Comparison of ENCODE assay signal across 8 mouse cellular contexts in the genomic region with DNA sequence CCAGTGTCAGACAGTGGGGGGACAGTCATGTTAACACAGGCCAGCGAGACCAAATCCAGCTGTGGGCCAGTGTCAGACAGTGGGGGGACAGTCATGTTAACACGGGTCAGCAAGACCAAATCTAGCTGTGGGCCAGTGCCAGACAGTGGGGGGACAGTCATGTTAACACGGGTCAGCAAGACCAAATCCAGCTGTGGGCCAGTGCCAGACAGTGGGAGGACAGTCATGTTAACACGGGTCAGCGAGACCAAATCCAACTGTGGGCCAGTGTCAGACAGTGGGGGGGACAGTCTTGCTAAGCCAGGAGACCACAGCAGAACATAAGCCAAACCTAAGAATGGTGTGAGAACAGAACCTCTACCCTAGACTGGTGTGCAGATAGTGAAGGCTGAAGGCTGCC. TPM values are rescaled to one million over a fixed set of nuclear protein-coding genes. Genes with fewer than 3 reads are reported as not detected.
A peak's percentile ranks its signal among the peaks of the same experiment; 100 is the strongest.
DNase-seq lines count a peak whose midpoint lies in the region; ATAC-seq and TF ChIP-seq lines count a peak whose summit lies in the region.
"Not testable (repeated sequence)": the region's sequence is repeated elsewhere in the genome, so short reads cannot be mapped to it uniquely, and the experiment has no call there.

No protein-coding gene starts in this region.

- not testable (repeated sequence) for H3K79me2 ChIP-seq in CH12.LX (replicated peaks; ENCODE audit: control insufficient read depth, extremely low read depth, insufficient read depth, poor library complexity, severe bottlenecking)

- in situ Hi-C loops in CH12.LX (cut with MboI; ENCODE audit: low pct_ligation_motif_present, low pct_unique_long_range_greater_than_20kb, low sequenced_read_pairs) = not testable (repeated sequence)

- WGBS in forebrain, embryonic 11.5 days = 86% methylated on average over 5 of the region's 5 CpGs
- 56% methylated on average over 5 of the region's 5 CpGs for WGBS in heart, embryonic 16.5 days
- WGBS in intestine, embryonic 15.5 days = 68% methylated on average over 5 of the region's 5 CpGs
- 59% methylated on average over 5 of the region's 5 CpGs for WGBS in liver, embryonic 13.5 days (ENCODE audit: insufficient replicate concordance)
- whole genome bisulfite sequencing in midbrain, embryonic 10.5 days = 83% methylated on average over 5 of the region's 5 CpGs
- WGBS in stomach, embryonic 16.5 days = 48% methylated on average over 5 of the region's 5 CpGs

- H3K27ac ChIP-seq in CH12.LX (ENCODE audit: insufficient read depth, low read depth); forebrain, embryonic 11.5 days (ENCODE audit: low read depth, low read length): not testable (repeated sequence)
- H3K27ac ChIP-seq in heart, embryonic 16.5 days (ENCODE audit: low read length) = peak overlapping the region; percentile 88
- peak overlapping the region; percentile 74 for H3K27ac ChIP-seq in intestine, embryonic 15.5 days
- H3K27ac ChIP-seq in liver, embryonic 13.5 days = peak overlapping the region; percentile 59
- peak overlapping the region; percentile 38; the same call in 1 of the 2 replicates for H3K27ac ChIP-seq in midbrain, embryonic 10.5 days (replicated peaks)
- peak overlapping the region; percentile 28 for H3K27ac ChIP-seq in stomach, embryonic 16.5 days (ENCODE audit: low read length)

- not testable (repeated sequence) for H3K4me2 ChIP-seq in CH12.LX (ENCODE audit: insufficient read depth, low read depth, poor library complexity, severe bottlenecking); forebrain, embryonic 11.5 days (ENCODE audit: low read depth, low read length, severe bottlenecking); heart, embryonic 16.5 days (ENCODE audit: low read depth, low read length); intestine, embryonic 15.5 days (replicated peaks); liver, embryonic 13.5 days; stomach, embryonic 16.5 days (ENCODE audit: low read depth, low read length)

- not testable (repeated sequence) for H3K4me3 ChIP-seq in CH12.LX (replicated peaks in 1 of 3; ENCODE audit: low read depth in 2 of 3, low read length in 2 of 3, poor library complexity in 1 of 3); forebrain, embryonic 11.5 days (ENCODE audit: low read depth, low read length); heart, embryonic 16.5 days (ENCODE audit: low read length); intestine, embryonic 15.5 days (replicated peaks); liver, embryonic 13.5 days (replicated peaks); midbrain, embryonic 10.5 days; stomach, embryonic 16.5 days (replicated peaks; ENCODE audit: low read length)

- TF ChIP-seq EP300 in CH12.LX (IDR thresholded peaks at IDR 0.05; ENCODE audit: low read length) = not testable (repeated sequence)

- not testable (repeated sequence) for DNase-seq in CH12.LX (ENCODE audit: extremely low read depth); liver, embryonic 13.5 days; midbrain, embryonic 10.5 days (ENCODE audit: low spot score)
- peak; percentile 46 for DNase-seq in forebrain, embryonic 11.5 days (ENCODE audit: low spot score)
- peak; percentile 63 to 70 for DNase-seq in kidney, postnatal 4 days

- peaks cover 28 to 83% of the 10 kb centered on the region in 2 experiments for H3K4me1 ChIP-seq in CH12.LX (ENCODE audit: control insufficient read depth in 1 of 2, insufficient read depth in 2 of 2)
- not testable (repeated sequence) for H3K4me1 ChIP-seq in forebrain, embryonic 11.5 days (replicated peaks; ENCODE audit: control insufficient read depth, insufficient read depth, low read length)
- peaks cover 43% of the 10 kb centered on the region for H3K4me1 ChIP-seq in heart, embryonic 16.5 days (ENCODE audit: control insufficient read depth, insufficient read depth, low read length)
- H3K4me1 ChIP-seq in intestine, embryonic 15.5 days (replicated peaks) = peaks cover 14% of the 10 kb centered on the region
- peaks cover 69% of the 10 kb centered on the region for H3K4me1 ChIP-seq in liver, embryonic 13.5 days (replicated peaks)
- H3K4me1 ChIP-seq in midbrain, embryonic 10.5 days = peaks cover 32% of the 10 kb centered on the region
- peaks cover 27% of the 10 kb centered on the region; the same call in 1 of the 2 replicates for H3K4me1 ChIP-seq in stomach, embryonic 16.5 days (ENCODE audit: control insufficient read depth, insufficient read depth, low read length)

- not testable (repeated sequence) for H3K9me3 ChIP-seq in CH12.LX (replicated peaks; ENCODE audit: low read length); forebrain, embryonic 11.5 days (ENCODE audit: control insufficient read depth, low read length); heart, embryonic 16.5 days (replicated peaks; ENCODE audit: control insufficient read depth, low read length); intestine, embryonic 15.5 days; liver, embryonic 13.5 days (replicated peaks); midbrain, embryonic 10.5 days (replicated peaks); stomach, embryonic 16.5 days (replicated peaks; ENCODE audit: control insufficient read depth, low read length)

- not testable (repeated sequence) for H3K27me3 ChIP-seq in CH12.LX (replicated peaks); forebrain, embryonic 11.5 days (ENCODE audit: control insufficient read depth, insufficient read depth, low read length); heart, embryonic 16.5 days (ENCODE audit: control insufficient read depth, insufficient read depth, low read length); intestine, embryonic 15.5 days (replicated peaks); liver, embryonic 13.5 days; midbrain, embryonic 10.5 days (ENCODE audit: low read depth, poor library complexity, severe bottlenecking); stomach, embryonic 16.5 days (ENCODE audit: control insufficient read depth, insufficient read depth, low read length)

- not testable (repeated sequence) for ATAC-seq in forebrain, embryonic 11.5 days (replicated peaks; ENCODE audit: low FRiP score); intestine, embryonic 15.5 days; stomach, embryonic 16.5 days (ENCODE audit: insufficient read depth, low FRiP score)
- ATAC-seq in heart, embryonic 16.5 days (replicated peaks; ENCODE audit: extremely low read depth, insufficient read depth, low FRiP score) = 0 out of 2 replicates have a peak, but pooled peaks have one; percentile 7
- ATAC-seq in liver, embryonic 13.5 days (ENCODE audit: low read depth) = 0 out of 2 replicates have a peak, but pooled peaks have one; percentile 4

- not testable (repeated sequence) for TF ChIP-seq CTCF in CH12.LX (conservative IDR thresholded peaks at IDR 0.05 in 1 of 2, IDR thresholded peaks at IDR 0.05 in 1 of 2; ENCODE audit: low read depth in 2 of 2, low read length in 2 of 2)

- dilution Hi-C loops in CH12.LX (cut with MboI; ENCODE audit: extremely low pct_ligation_motif_present, extremely low pct_unique_long_range_greater_than_20kb, low sequenced_read_pairs) = not testable (repeated sequence)

- TF ChIP-seq RAD21 in CH12.LX (IDR thresholded peaks at IDR 0.05; ENCODE audit: low read depth, low read length) = not testable (repeated sequence)

- H3K9ac ChIP-seq in CH12.LX (ENCODE audit: insufficient read depth, low read depth) = 0 out of 2 replicates have a peak overlapping the region, but pooled peaks have one; percentile 23
- not testable (repeated sequence) for H3K9ac ChIP-seq in forebrain, embryonic 11.5 days (ENCODE audit: low read length); intestine, embryonic 15.5 days; liver, embryonic 13.5 days; stomach, embryonic 16.5 days (ENCODE audit: low read length)
- peak overlapping the region; percentile 52; the same call in 1 of the 2 replicates for H3K9ac ChIP-seq in heart, embryonic 16.5 days (ENCODE audit: low read length)

- peaks cover 16 to 54% of the 10 kb centered on the region in 2 experiments for H3K36me3 ChIP-seq in CH12.LX (replicated peaks in 1 of 2; ENCODE audit: control insufficient read depth in 1 of 2, insufficient read depth in 1 of 2, low read length in 1 of 2)
- not testable (repeated sequence) for H3K36me3 ChIP-seq in forebrain, embryonic 11.5 days (ENCODE audit: control insufficient read depth, insufficient read depth, low read length); intestine, embryonic 15.5 days; stomach, embryonic 16.5 days (ENCODE audit: control insufficient read depth, insufficient read depth, low read length)
- H3K36me3 ChIP-seq in heart, embryonic 16.5 days (ENCODE audit: control insufficient read depth, insufficient read depth) = peaks cover 11% of the 10 kb centered on the region
- H3K36me3 ChIP-seq in liver, embryonic 13.5 days = peaks cover 19% of the 10 kb centered on the region
- H3K36me3 ChIP-seq in midbrain, embryonic 10.5 days = peaks cover 62% of the 10 kb centered on the region

- TF ChIP-seq POLR2A in CH12.LX (IDR thresholded peaks at IDR 0.05; ENCODE audit: low read depth, low read length) = not testable (repeated sequence)

RNA-seq across cellular contexts. Expression of gene Bicd2, which starts 29.5 kb away (rescaled TPM):
- total RNA-seq in CH12.LX (2012; rRNA removed) (21.0 and 21.3 TPM in 2 replicates), CH12.LX (2014; rRNA removed) (16.9 and 18.0 TPM in 2 replicates)
- polyA plus RNA-seq in CH12.LX (2012; ENCODE audit: insufficient read length, low read depth) = 26.5 and 27.0 TPM in 2 replicates
- 35.7 and 38.5 TPM in 2 replicates for polyA plus RNA-seq in forebrain, embryonic 11.5 days (2014; fragmentation: Nextera tagmentation; extraction: Ambion mirVana)
- 55.9 and 59.8 TPM in 2 replicates for polyA plus RNA-seq in heart, embryonic 16.5 days (2015; fragmentation: Nextera tagmentation; extraction: Ambion mirVana)
- polyA plus RNA-seq in intestine, embryonic 15.5 days (2015; fragmentation: Nextera tagmentation; extraction: Ambion mirVana) = 19.1 and 19.5 TPM in 2 replicates
- 9.0 and 10.5 TPM in 2 replicates for polyA plus RNA-seq in liver, embryonic 13.5 days (2015; fragmentation: Nextera tagmentation; extraction: Ambion mirVana)
- polyA plus RNA-seq in midbrain, embryonic 10.5 days (2016; fragmentation: Nextera tagmentation; extraction: Ambion mirVana) = 29.7 and 33.9 TPM in 2 replicates
- polyA plus RNA-seq in stomach, embryonic 16.5 days (2015; fragmentation: Nextera tagmentation; extraction: Ambion mirVana) = 26.5 and 26.7 TPM in 2 replicates

RNA-seq across cellular contexts. Expression of gene Ippk, which starts 50.1 kb away (rescaled TPM):
- 8.7 and 11.4 TPM in 2 replicates for total RNA-seq in CH12.LX (2012; rRNA removed)
- 21.5 and 23.6 TPM in 2 replicates for total RNA-seq in CH12.LX (2014; rRNA removed)
- polyA plus RNA-seq in CH12.LX (2012; ENCODE audit: insufficient read length, low read depth) = 9.0 and 10.3 TPM in 2 replicates
- 16.6 and 16.9 TPM in 2 replicates for polyA plus RNA-seq in forebrain, embryonic 11.5 days (2014; fragmentation: Nextera tagmentation; extraction: Ambion mirVana)
- 11.1 and 11.8 TPM in 2 replicates for polyA plus RNA-seq in heart, embryonic 16.5 days (2015; fragmentation: Nextera tagmentation; extraction: Ambion mirVana)
- polyA plus RNA-seq in intestine, embryonic 15.5 days (2015; fragmentation: Nextera tagmentation; extraction: Ambion mirVana) = 19.1 and 19.7 TPM in 2 replicates
- polyA plus RNA-seq in liver, embryonic 13.5 days (2015; fragmentation: Nextera tagmentation; extraction: Ambion mirVana) = 10.1 and 11.7 TPM in 2 replicates
- 18.5 and 20.3 TPM in 2 replicates for polyA plus RNA-seq in midbrain, embryonic 10.5 days (2016; fragmentation: Nextera tagmentation; extraction: Ambion mirVana)
- polyA plus RNA-seq in stomach, embryonic 16.5 days (2015; fragmentation: Nextera tagmentation; extraction: Ambion mirVana) = 20.0 and 20.8 TPM in 2 replicates

RNA-seq across cellular contexts. Expression of gene Fgd3, which starts 50.8 kb away (rescaled TPM):
- total RNA-seq in CH12.LX (2012; rRNA removed) (13.6 and 16.1 TPM in 2 replicates), CH12.LX (2014; rRNA removed) (8.7 and 9.5 TPM in 2 replicates)
- 14.5 and 15.9 TPM in 2 replicates for polyA plus RNA-seq in CH12.LX (2012; ENCODE audit: insufficient read length, low read depth)
- polyA plus RNA-seq in forebrain, embryonic 11.5 days (2014; fragmentation: Nextera tagmentation; extraction: Ambion mirVana) = 1.7 and 2.1 TPM in 2 replicates
- 0.22 and 0.29 TPM in 2 replicates for polyA plus RNA-seq in heart, embryonic 16.5 days (2015; fragmentation: Nextera tagmentation; extraction: Ambion mirVana)
- 0.94 and 0.95 TPM in 2 replicates for polyA plus RNA-seq in intestine, embryonic 15.5 days (2015; fragmentation: Nextera tagmentation; extraction: Ambion mirVana)
- 0.37 and 0.39 TPM in 2 replicates for polyA plus RNA-seq in liver, embryonic 13.5 days (2015; fragmentation: Nextera tagmentation; extraction: Ambion mirVana)
- 1.1 and 1.5 TPM in 2 replicates for polyA plus RNA-seq in midbrain, embryonic 10.5 days (2016; fragmentation: Nextera tagmentation; extraction: Ambion mirVana)
- 0.40 and 0.51 TPM in 2 replicates for polyA plus RNA-seq in stomach, embryonic 16.5 days (2015; fragmentation: Nextera tagmentation; extraction: Ambion mirVana)
